Mouse (Mus musculus): ENCODE data around the gene Nat8. TPM values are rescaled to one million over a fixed set of nuclear protein-coding genes. Genes with fewer than 3 reads are reported as not detected.

Gene Nat8
- polyA plus RNA-seq, 1 experiment from 2014 or later: not detected

DNA sequence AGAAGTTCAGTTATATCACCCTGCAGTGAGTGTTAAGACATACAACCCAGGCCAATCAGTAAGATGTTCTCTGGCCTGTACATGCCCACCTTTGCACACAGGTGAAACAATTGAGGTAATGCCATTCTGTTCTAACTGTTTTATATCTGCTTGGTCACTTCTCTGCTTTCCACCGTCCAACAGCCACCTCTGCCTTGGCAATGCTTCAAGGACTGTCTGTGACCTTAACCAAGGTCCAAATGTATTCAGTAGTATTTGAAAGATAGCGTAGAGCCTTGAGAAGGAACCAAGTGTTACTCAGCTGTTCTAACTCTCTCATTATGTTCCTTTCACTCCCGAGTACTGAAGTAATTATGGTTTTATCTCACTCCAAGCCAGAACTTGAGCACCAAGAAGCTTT, 30.7 kb upstream of the Nat8 start:
- WGBS (ENCODE audit: insufficient replicate concordance): 67% methylated on average over 3 of the region's 3 CpGs

DNA sequence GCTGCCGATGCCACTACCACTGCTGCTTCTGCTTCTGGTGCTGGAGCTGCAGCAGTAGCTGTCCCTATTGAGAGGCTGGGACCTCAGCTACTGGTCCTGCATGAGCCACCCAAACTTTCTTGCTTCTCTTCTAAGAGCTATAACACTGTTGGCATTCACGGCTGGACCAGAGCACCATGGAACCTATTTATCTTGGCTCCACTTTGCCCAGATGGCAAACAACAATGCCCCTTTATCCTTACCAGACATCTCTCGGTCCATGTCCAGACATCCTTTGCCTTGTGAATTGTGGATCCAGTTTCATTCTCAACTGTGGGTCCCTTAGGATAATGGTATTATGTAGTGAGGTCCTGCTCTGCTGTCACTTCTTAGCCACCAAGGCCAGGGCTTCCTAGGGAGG, 29.4 kb upstream of the Nat8 start:
- Histone ChIP-seq H3K9me3 (replicated peaks; ENCODE audit: control insufficient read depth, low read length) (no peaks in the 10 kb centered on the region), H3K4me1 (ENCODE audit: control insufficient read depth, insufficient read depth, low read length) (no peaks in the 10 kb centered on the region), H3K27me3 (ENCODE audit: control insufficient read depth, insufficient read depth, low read length) (no peaks in the 10 kb centered on the region), H3K9ac (ENCODE audit: low read depth, low read length) (no peak overlapping the region), H3K36me3 (ENCODE audit: control insufficient read depth, insufficient read depth, low read length) (no peaks in the 10 kb centered on the region), H3K4me3 (ENCODE audit: low read depth, low read length) (no peak overlapping the region), H3K27ac (ENCODE audit: low read depth, low read length) (no peak overlapping the region), H3K4me2 (no peak overlapping the region)
- WGBS (ENCODE audit: insufficient replicate concordance): 73% methylated on average over 3 of the region's 3 CpGs
- no peak for ATAC-seq (replicated peaks; ENCODE audit: insufficient number of reproducible peaks, low FRiP score, low TSS enrichment)

More for the DNA sequence above, 30.7 kb upstream of the Nat8 start:
- H3K4me2 ChIP-seq: no peak overlapping the region
- H3K9ac ChIP-seq (ENCODE audit: low read depth, low read length): no peak overlapping the region
- no peak overlapping the region for H3K4me3 ChIP-seq (ENCODE audit: low read depth, low read length)
- H3K27ac ChIP-seq (ENCODE audit: low read depth, low read length): no peak overlapping the region
- no peaks in the 10 kb centered on the region for H3K9me3 ChIP-seq (replicated peaks; ENCODE audit: control insufficient read depth, low read length)
- H3K4me1 ChIP-seq (ENCODE audit: control insufficient read depth, insufficient read depth, low read length): no peaks in the 10 kb centered on the region
- no peak for ATAC-seq (replicated peaks; ENCODE audit: insufficient number of reproducible peaks, low FRiP score, low TSS enrichment)
- H3K27me3 ChIP-seq (ENCODE audit: control insufficient read depth, insufficient read depth, low read length): no peaks in the 10 kb centered on the region
- no peaks in the 10 kb centered on the region for H3K36me3 ChIP-seq (ENCODE audit: control insufficient read depth, insufficient read depth, low read length)

DNA sequence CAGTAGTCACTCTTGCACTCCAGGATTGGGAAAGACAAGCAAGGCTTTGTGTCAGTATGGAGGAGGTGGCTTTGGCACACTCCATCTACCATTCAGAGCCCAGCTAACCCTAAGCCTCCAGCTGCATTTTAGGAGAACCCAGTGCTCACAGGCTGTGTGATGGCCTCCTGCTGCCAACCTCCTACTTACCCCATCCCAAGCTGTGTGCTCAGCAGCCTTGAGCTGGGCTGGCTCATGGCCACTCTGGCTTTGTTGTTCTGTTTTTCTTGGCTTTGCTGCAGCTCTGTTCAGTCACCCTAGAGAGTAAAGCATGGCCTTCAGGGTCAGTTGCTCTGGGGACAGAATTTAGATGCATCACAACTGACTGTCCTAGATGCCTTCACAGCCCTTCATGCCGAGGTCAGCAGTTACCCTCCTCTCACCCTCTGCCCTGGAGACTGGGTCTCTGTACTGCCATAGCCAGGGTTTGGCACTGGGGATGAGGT, 24.4 kb upstream of the Nat8 start:
- H3K9me3 ChIP-seq (replicated peaks; ENCODE audit: control insufficient read depth, low read length): no peaks in the 10 kb centered on the region
- H3K36me3 ChIP-seq (ENCODE audit: control insufficient read depth, insufficient read depth, low read length): no peaks in the 10 kb centered on the region
- no peak overlapping the region for H3K4me3 ChIP-seq (ENCODE audit: low read depth, low read length)
- WGBS (ENCODE audit: insufficient replicate concordance): 63% methylated on average over 1 of the region's 1 CpGs
- H3K4me1 ChIP-seq (ENCODE audit: control insufficient read depth, insufficient read depth, low read length): no peaks in the 10 kb centered on the region
- H3K27ac ChIP-seq (ENCODE audit: low read depth, low read length): no peak overlapping the region
- H3K9ac ChIP-seq (ENCODE audit: low read depth, low read length): no peak overlapping the region
- H3K4me2 ChIP-seq: no peak overlapping the region
- ATAC-seq (replicated peaks; ENCODE audit: insufficient number of reproducible peaks, low FRiP score, low TSS enrichment): no peak
- H3K27me3 ChIP-seq (ENCODE audit: control insufficient read depth, insufficient read depth, low read length): no peaks in the 10 kb centered on the region

DNA sequence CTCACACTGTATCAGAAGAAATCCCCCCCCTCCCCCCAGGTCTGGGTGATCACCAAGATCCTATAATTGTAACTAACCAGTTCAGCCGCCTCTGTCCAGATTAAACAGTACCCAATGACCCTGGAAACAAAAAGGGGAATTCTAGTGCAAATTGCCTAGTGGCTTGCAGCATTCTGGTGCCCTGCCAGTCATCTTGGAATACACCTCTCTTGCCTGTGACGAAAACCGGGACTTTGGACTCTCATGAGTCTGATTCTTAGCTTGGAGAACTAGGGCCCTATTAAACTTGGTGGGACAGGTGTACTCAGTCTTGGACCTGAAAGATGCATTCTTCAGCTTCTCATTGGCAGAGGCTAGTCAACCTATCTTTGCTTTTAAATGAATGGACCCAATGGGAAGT, 21.6 kb upstream of the Nat8 start:
- H3K27me3 ChIP-seq (ENCODE audit: control insufficient read depth, insufficient read depth, low read length): no peaks in the 10 kb centered on the region
- ATAC-seq (replicated peaks; ENCODE audit: insufficient number of reproducible peaks, low FRiP score, low TSS enrichment): no peak
- no peak overlapping the region for H3K4me3 ChIP-seq (ENCODE audit: low read depth, low read length)
- H3K27ac ChIP-seq (ENCODE audit: low read depth, low read length): no peak overlapping the region
- no peak overlapping the region for H3K4me2 ChIP-seq
- H3K9me3 ChIP-seq (replicated peaks; ENCODE audit: control insufficient read depth, low read length): no peaks in the 10 kb centered on the region
- no peak overlapping the region for H3K9ac ChIP-seq (ENCODE audit: low read depth, low read length)
- H3K36me3 ChIP-seq (ENCODE audit: control insufficient read depth, insufficient read depth, low read length): no peaks in the 10 kb centered on the region
- WGBS (ENCODE audit: insufficient replicate concordance): 75% methylated on average over 3 of the region's 3 CpGs
- H3K4me1 ChIP-seq (ENCODE audit: control insufficient read depth, insufficient read depth, low read length): no peaks in the 10 kb centered on the region

DNA sequence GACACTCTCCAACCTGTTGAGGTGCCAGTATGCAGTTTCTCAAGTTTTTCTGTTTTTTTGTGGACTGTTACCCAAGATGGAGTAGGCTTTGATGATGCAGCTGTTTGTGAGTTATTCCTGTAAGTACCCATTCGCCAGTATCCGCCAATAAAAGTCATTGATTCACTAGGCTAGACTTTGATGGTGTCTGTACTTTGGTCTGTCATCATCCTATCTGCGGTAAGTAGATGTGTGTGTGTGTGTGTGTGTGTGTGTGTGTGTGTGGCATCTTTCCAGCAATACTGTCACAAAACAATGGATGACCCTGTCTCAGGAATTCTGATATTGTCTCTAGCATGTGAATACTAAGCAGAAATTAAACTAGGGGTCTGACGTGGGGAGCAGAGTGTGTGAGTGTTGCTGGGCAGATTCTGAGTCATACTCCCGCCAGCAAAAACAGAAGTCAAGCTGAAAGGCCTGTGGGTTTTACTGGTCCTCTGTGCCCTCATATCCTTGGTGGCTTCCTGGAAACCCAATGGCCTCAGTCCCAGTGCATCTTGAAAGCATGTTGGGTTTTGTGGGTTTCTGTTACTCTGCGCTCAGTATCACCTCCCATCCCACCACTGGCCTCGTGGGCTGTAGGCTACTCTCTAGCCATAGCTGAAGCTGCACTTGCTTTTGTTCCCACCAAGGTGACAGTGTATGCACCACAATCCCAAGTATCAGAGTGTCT, 19.3 kb upstream of the Nat8 start:
- Histone ChIP-seq H3K9me3 (replicated peaks; ENCODE audit: control insufficient read depth, low read length) (no peaks in the 10 kb centered on the region), H3K27ac (ENCODE audit: low read depth, low read length) (no peak overlapping the region), H3K36me3 (ENCODE audit: control insufficient read depth, insufficient read depth, low read length) (no peaks in the 10 kb centered on the region), H3K27me3 (ENCODE audit: control insufficient read depth, insufficient read depth, low read length) (no peaks in the 10 kb centered on the region), H3K4me1 (ENCODE audit: control insufficient read depth, insufficient read depth, low read length) (no peaks in the 10 kb centered on the region), H3K4me2 (no peak overlapping the region), H3K9ac (ENCODE audit: low read depth, low read length) (no peak overlapping the region), H3K4me3 (ENCODE audit: low read depth, low read length) (no peak overlapping the region)
- no peak for ATAC-seq (replicated peaks; ENCODE audit: insufficient number of reproducible peaks, low FRiP score, low TSS enrichment)
- 90% methylated on average over 7 of the region's 7 CpGs for WGBS (ENCODE audit: insufficient replicate concordance)

DNA sequence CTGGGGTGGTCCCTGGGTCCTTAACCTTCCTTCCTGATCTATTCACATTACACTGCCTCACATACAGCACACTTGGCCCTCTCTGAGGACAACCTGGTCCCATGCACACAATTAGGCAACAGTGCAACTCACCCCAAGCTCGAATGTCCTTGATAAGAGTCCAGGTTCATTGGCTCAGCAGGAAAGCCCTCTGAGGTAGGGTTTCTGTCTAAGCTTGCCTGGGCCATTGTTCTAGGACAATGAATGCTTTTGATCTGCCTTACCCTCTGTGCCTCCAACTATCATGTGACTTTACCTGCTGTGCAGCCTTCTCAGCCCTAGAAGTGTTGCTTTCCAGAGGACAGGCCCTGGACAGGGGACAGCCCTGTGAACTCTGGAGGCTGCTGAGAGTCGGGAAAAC, 17.4 kb upstream of the Nat8 start:
- no peaks in the 10 kb centered on the region for H3K9me3 ChIP-seq (replicated peaks; ENCODE audit: control insufficient read depth, low read length)
- no peaks in the 10 kb centered on the region for H3K4me1 ChIP-seq (ENCODE audit: control insufficient read depth, insufficient read depth, low read length)
- no peaks in the 10 kb centered on the region for H3K36me3 ChIP-seq (ENCODE audit: control insufficient read depth, insufficient read depth, low read length)
- no peak for ATAC-seq (replicated peaks; ENCODE audit: insufficient number of reproducible peaks, low FRiP score, low TSS enrichment)
- no peak overlapping the region for H3K9ac ChIP-seq (ENCODE audit: low read depth, low read length)
- WGBS (ENCODE audit: insufficient replicate concordance): 39% methylated on average over 2 of the region's 2 CpGs
- no peak overlapping the region for H3K4me2 ChIP-seq
- H3K27ac ChIP-seq (ENCODE audit: low read depth, low read length): no peak overlapping the region
- H3K4me3 ChIP-seq (ENCODE audit: low read depth, low read length): no peak overlapping the region
- no peaks in the 10 kb centered on the region for H3K27me3 ChIP-seq (ENCODE audit: control insufficient read depth, insufficient read depth, low read length)

DNA sequence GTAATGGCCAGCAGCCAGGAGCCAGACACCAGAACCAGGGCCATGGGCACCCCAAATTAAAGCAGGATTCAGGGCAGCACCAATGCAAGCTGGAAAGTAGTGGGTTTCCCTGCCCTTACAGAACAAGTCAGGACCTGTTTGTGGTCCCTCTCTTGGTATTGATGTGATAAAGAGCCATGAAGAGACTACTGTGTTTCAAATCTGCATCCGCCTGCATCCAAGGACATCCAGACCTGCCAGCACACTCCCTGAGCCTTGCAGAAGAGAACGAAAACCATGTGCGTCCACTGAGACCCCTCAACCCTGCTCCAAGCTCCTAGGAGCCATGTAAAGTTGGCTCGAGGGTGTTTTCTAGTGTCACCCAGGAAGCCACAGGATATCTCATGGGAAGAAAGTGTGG, 16.3 kb upstream of the Nat8 start:
- Histone ChIP-seq H3K27ac (ENCODE audit: low read depth, low read length) (no peak overlapping the region), H3K4me2 (no peak overlapping the region), H3K9me3 (replicated peaks; ENCODE audit: control insufficient read depth, low read length) (no peaks in the 10 kb centered on the region), H3K9ac (ENCODE audit: low read depth, low read length) (no peak overlapping the region), H3K27me3 (ENCODE audit: control insufficient read depth, insufficient read depth, low read length) (no peaks in the 10 kb centered on the region), H3K36me3 (ENCODE audit: control insufficient read depth, insufficient read depth, low read length) (no peaks in the 10 kb centered on the region), H3K4me1 (ENCODE audit: control insufficient read depth, insufficient read depth, low read length) (no peaks in the 10 kb centered on the region), H3K4me3 (ENCODE audit: low read depth, low read length) (no peak overlapping the region)
- WGBS (ENCODE audit: insufficient replicate concordance): 78% methylated on average over 4 of the region's 4 CpGs
- no peak for ATAC-seq (replicated peaks; ENCODE audit: insufficient number of reproducible peaks, low FRiP score, low TSS enrichment)

DNA sequence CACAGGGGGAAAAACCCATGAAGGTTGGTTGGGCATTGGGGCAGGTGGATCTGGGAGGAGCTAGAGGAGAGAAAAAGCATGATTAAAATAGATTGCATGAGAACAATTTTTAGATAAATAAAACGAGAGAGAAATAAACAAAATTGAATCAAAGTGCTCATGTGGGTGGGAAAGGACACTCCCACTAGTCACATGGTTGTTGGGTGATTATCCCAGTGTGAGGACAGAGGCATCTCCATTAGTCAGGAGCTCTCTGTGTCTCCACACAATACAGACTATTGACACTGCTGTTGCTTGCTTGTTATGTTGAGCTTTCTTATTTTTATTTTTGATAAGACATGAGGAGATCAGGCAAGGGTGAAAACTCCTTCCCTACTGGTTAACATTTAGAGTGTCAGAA, 15.0 kb upstream of the Nat8 start:
- no peak overlapping the region for H3K27ac ChIP-seq (ENCODE audit: low read depth, low read length)
- no peak overlapping the region for H3K4me3 ChIP-seq (ENCODE audit: low read depth, low read length)
- no peak overlapping the region for H3K9ac ChIP-seq (ENCODE audit: low read depth, low read length)
- H3K4me2 ChIP-seq: no peak overlapping the region
- H3K36me3 ChIP-seq (ENCODE audit: control insufficient read depth, insufficient read depth, low read length): no peaks in the 10 kb centered on the region
- no peaks in the 10 kb centered on the region for H3K4me1 ChIP-seq (ENCODE audit: control insufficient read depth, insufficient read depth, low read length)
- H3K27me3 ChIP-seq (ENCODE audit: control insufficient read depth, insufficient read depth, low read length): no peaks in the 10 kb centered on the region
- WGBS (ENCODE audit: insufficient replicate concordance): 41% methylated on average over 1 of the region's 1 CpGs
- H3K9me3 ChIP-seq (replicated peaks; ENCODE audit: control insufficient read depth, low read length): no peaks in the 10 kb centered on the region
- ATAC-seq (replicated peaks; ENCODE audit: insufficient number of reproducible peaks, low FRiP score, low TSS enrichment): no peak

Data from heart, embryonic 11.5 days (tissue).